Mouse (Mus musculus) layer of hippocampus, adult 2 months (tissue): ENCODE data around the gene Olfr1415. TPM values are rescaled to one million over a fixed set of nuclear protein-coding genes. Genes with fewer than 3 reads are reported as not detected.

ENCODE experiments used
- DNase-seq, 2 experiments: peaks; one replicate each; pipeline ENCODE4 v3.0.0; 2022; ENCODE audit warnings: low spot score in 2 of 2
- H3K27ac ChIP-seq: fragments of 200-600 bp; 2 replicates; pipeline ENCODE4 v1.8.1; 2022
- H3K4me3 ChIP-seq: fragments of 200-600 bp; 2 replicates; pipeline ENCODE4 v1.8.1; 2022; ENCODE audit warnings: mild to moderate bottlenecking
- CTCF ChIP-seq: fragments of 200-600 bp; conservative IDR thresholded peaks from 2 replicates; pipeline ENCODE4 v1.8.1; 2022; ENCODE audit warnings: antibody characterized with exemption, mild to moderate bottlenecking, moderate library complexity
- microRNA-seq, 2 experiments: library from miRNA; unstranded; fragments of <30 nt; microRNA quantifications; one replicate each; pipeline ENCODE4 v1.2.0; 2021
- total RNA-seq, 2 experiments: library from RNA; stranded (reverse); gene quantifications; 2 replicates each; pipeline ENCODE4 v1.2.3; 2021

Olfr1415 gene
- total RNA-seq, 2 experiments from 2014 or later, result not detected

DNA sequence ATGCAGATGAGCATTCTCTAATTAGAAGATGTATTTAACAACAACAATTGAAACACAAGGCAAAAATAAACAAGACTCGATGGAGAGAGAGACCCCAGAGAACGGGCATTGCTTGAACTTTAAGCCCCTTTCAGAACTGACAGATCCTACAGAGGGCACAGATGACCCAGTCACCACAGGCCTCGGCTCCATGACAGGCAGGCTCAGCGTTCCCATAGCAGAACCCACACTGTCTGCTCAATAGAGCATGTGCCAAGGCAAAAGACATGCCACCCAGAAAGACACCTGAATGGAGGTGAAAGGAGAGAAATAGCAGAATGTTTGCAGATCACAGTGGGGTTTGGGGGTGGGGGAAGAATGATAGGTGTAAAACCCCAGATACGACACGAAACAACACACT, 37.5 kb downstream of the Olfr1415 start:
- H3K4me3 ChIP-seq, result no peak overlapping the region
- no peak overlapping the region for H3K27ac ChIP-seq
- DNase-seq, result no peak
- TF ChIP-seq CTCF, result no peak

DNA sequence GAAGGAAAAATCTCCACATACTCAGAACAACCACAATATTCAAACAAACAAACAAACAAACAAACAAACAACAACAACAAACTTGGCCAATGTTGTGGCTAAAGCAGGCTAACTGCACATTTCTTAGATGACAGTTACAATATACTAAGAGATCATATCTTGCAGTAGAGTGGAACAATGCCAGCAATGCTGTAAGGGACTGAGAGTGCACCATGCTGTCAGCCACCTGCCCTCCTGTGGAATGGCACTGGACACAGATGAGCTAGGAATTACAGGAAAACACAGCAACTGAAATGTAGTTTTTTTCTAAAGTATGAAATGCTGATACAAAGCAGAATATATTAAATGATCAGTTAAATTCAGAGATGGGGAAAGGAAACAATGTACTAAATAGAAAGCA, 38.1 kb downstream of the Olfr1415 start:
- Histone ChIP-seq H3K27ac (no peak overlapping the region), H3K4me3 (no peak overlapping the region)
- no peak for DNase-seq
- no peak for TF ChIP-seq CTCF

DNA sequence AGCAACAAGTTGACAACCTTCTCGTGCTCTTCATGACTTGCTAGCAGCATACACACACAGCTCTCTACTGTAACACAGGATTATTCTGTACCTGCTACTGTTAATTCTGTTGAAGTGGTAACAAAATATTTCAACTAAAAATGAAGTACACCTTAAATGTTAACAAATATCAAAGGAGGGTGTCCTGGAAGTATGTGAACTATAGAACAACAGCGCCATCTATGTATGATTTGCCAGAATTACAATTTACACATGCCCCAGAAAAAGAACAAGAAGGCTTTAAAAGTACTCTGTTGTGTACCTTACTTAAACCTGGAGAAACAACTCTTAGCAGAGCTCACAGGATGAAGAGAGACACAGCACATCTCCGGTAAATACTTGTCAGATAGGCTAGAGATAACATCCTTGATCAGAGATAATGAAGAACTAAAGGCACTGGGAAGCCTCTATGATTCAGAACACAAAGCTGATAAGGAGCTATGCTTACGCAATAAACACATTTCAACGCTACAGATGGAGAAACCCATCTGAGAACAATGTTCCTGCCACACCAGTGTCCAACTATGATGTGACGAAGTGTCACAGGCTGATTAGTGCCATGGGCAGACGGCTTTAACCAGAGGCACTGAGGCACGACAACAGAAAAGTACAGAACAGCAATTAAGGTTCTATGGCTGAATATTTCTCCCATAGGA, 42.0 kb downstream of the Olfr1415 start:
- DNase-seq, result no peak
- TF ChIP-seq CTCF, result peak; percentile 88
- no peak overlapping the region for H3K4me3 ChIP-seq
- no peak overlapping the region for H3K27ac ChIP-seq

DNA sequence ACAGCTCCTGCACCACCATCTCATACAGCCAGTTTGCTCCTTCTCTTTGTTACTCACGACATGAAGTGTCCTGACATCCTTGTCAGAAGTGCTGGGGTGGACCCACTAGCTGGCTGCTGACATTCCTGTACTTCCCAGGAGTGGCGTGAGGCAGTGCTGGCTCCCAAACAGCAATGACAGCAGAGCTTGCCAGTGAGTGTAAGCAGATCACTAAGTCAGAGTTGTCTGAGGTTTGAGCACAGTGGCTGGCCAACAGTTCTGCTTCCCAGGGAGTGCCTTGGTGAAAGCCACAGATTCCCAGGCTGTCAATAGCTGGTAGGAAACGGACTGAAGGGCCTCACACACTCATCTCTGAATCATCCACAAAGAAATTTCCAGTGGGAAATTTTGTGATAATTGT, 47.6 kb downstream of the Olfr1415 start:
- no peak for TF ChIP-seq CTCF
- DNase-seq, result no peak
- no peak overlapping the region for H3K4me3 ChIP-seq
- H3K27ac ChIP-seq, result no peak overlapping the region

DNA sequence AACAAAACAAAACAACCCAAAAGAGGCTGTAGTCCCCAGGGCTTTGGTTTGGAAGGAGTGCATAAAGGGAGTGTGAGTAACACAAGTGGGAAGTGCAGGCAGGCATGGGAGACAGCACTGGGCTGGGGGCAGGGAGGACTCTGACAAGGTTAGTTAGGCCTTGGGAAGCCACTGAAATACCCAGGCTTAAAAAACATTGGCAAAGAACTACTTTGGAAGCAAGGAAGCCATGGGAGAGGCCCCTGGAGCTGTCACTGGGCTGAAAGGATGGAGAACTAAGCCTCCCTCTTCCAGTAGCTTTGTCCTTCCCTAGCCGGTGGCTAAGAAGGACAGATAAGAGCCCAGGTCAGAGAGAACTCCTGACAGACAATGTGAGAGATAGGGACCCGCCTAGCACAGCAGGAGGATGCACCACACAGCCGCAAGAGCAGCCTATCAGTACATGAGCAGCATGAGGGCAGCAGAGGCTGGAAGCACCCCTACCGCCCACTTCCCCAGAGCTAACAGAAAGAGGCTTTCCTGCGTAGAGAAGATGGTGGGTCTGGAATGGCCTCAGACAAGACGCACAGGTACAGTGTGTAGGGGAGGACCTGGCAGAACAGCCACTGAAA, 54.3 kb downstream of the Olfr1415 start:
- TF ChIP-seq CTCF, result no peak
- Histone ChIP-seq H3K27ac (no peak overlapping the region), H3K4me3 (no peak overlapping the region)
- DNase-seq, result no peak

DNA sequence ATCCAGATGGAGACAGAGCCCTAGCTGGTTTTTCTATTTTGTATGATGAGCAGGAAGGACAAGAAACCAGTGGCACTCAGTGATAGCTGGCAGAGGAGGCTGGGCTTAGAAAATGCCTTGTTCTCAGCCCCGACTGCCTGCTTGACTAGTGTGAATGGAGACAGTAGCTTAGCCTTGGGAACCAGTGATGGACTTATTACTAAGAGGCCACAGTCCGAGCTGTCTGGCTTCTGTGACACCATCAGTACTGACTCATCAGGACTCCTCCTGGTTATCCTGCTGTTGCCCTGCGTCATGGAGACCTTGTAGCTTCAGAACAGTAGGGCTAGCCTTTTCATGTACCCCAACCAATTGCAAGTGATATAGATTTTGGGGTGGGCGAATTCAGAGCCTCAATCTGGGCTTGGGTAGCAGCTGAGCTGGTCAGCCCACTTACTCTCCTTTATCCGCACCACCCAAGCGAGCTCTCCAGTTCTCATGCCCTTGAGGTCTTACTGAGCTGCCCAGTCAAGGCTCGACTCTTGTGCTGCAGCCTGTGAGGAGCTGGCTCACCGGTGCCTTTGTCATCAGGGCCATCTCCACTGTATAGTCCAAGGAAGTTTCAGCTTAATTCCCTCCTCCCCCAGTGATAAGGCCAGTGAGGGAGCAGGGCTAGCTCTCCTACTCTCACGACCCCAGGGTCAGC, 55.7 kb downstream of the Olfr1415 start:
- TF ChIP-seq CTCF, result no peak

More for the DNA sequence above, 55.7 kb downstream of the Olfr1415 start:
- Histone ChIP-seq H3K4me3 (no peak overlapping the region), H3K27ac (0 out of 2 replicates have a peak overlapping the region, but pooled peaks have one; percentile 32)
- no peak for DNase-seq

Small RNA genes within 50 kb of the gene (microRNA-seq; reads per million reads assigned to microRNA genes)
- gene Mir6900, result 8.1 to 9.9 reads per million in 2 experiments

Other genes starting within 250 kb of the Olfr1415 start
- 100 to 1,000 TPM; 275 to 279 TPM for gene Ndufa10, start 22.2 kb downstream of the Olfr1415 start, total RNA-seq
- not detected for gene Olfr1416, start 11.0 kb downstream of the Olfr1415 start, total RNA-seq
- gene Olfr1414, start 22.6 kb upstream of the Olfr1415 start, total RNA-seq, result not detected
- not detected for gene Olfr1413, start 75.2 kb upstream of the Olfr1415 start, total RNA-seq
- gene Olfr1412, start 89.7 kb upstream of the Olfr1415 start, total RNA-seq, result not detected
- not detected for gene Olfr1411, start 98.3 kb upstream of the Olfr1415 start, total RNA-seq
- gene Olfr1410, start 109.7 kb upstream of the Olfr1415 start, total RNA-seq, result not detected
- under 1 TPM in 1 of 2 experiments, not detected in 1; 0.08 TPM for gene Olfr12, start 121.7 kb upstream of the Olfr1415 start, total RNA-seq
- gene Cops9, start 145.9 kb upstream of the Olfr1415 start, total RNA-seq, result 100 to 1,000 TPM; 321 to 335 TPM
- 1 to 10 TPM in 1 of 2 experiments, under 1 TPM in 1; 0.61 to 1.2 TPM for gene Otos, start 152.7 kb upstream of the Olfr1415 start, total RNA-seq